Mouse (Mus musculus) testis, adult 2 months (tissue): ENCODE data around the gene Rgs7. TPM values are rescaled to one million over a fixed set of nuclear protein-coding genes. Genes with fewer than 3 reads are reported as not detected.

Experiments used
- H3K27ac ChIP-seq: fragments of 200-500 bp; 2 replicates; pipeline ENCODE4 v1.5.1; 2012; ENCODE audit warnings: low read depth, low read length; ENCODE audit not compliant: control insufficient read depth, insufficient read depth
- H3K27me3 ChIP-seq: fragments of 200-500 bp; 2 replicates; pipeline ENCODE4 v1.6.1; 2012; ENCODE audit warnings: mild to moderate bottlenecking, low read length, moderate library complexity; ENCODE audit not compliant: control insufficient read depth, insufficient read depth
- H3K36me3 ChIP-seq: fragments of 200-500 bp; 2 replicates; pipeline ENCODE4 v1.6.1; 2012; ENCODE audit warnings: mild to moderate bottlenecking, low read length; ENCODE audit not compliant: control insufficient read depth, insufficient read depth
- H3K4me1 ChIP-seq: fragments of 200-500 bp; 2 replicates; pipeline ENCODE4 v1.6.1; 2012; ENCODE audit warnings: low read length; ENCODE audit not compliant: control insufficient read depth, insufficient read depth
- H3K4me3 ChIP-seq: fragments of 200-500 bp; 2 replicates; pipeline ENCODE4 v1.5.1; 2012; ENCODE audit warnings: low read depth, mild to moderate bottlenecking, low read length, moderate library complexity, mixed read lengths; ENCODE audit not compliant: control insufficient read depth
- CTCF ChIP-seq: fragments of 200-500 bp; IDR thresholded peaks from 2 replicates; pipeline ENCODE4 v1.5.1; 2012; ENCODE audit warnings: low read depth, mild to moderate bottlenecking, inconsistent platforms, low read length, moderate library complexity; ENCODE audit not compliant: control insufficient read depth, insufficient read depth, insufficient replicate concordance
- POLR2A ChIP-seq: fragments of 200-500 bp; IDR thresholded peaks from 2 replicates; pipeline ENCODE4 v1.6.1; 2012; ENCODE audit warnings: low read depth, mild to moderate bottlenecking, inconsistent platforms, low read length, moderate library complexity; ENCODE audit not compliant: control insufficient read depth
- polyA plus RNA-seq: library from polyadenylated mRNA; depleted of rRNA; stranded (reverse); fragments of >200 nt; gene quantifications from 2 replicates; pipeline ENCODE4 v1.2.3, GENCODE M21; 2012

The Rgs7 gene
- polyA plus RNA-seq, 1 experiment: 0.15 TPM

- H3K27me3 ChIP-seq: no peaks in the 10 kb centered on the region
These were observed 191.9 kb downstream of the Rgs7 start for GRCm38 (mm10) chr1:175300404-175300803.

GRCm38 (mm10) chr1:175299603-175300397, 192.5 kb downstream of the Rgs7 start:
- H3K4me1 ChIP-seq: no peaks in the 10 kb centered on the region
- TF ChIP-seq CTCF (no peak), POLR2A (no peak)
- no peaks in the 10 kb centered on the region for H3K27me3 ChIP-seq

More at GRCm38 (mm10) chr1:175300404-175300803, 191.9 kb downstream of the Rgs7 start:
- Histone ChIP-seq H3K36me3 (no peaks in the 10 kb centered on the region), H3K4me3 (no peak overlapping the region), H3K27ac (no peak overlapping the region), H3K4me1 (no peaks in the 10 kb centered on the region)
- TF ChIP-seq CTCF (no peak), POLR2A (no peak)

GRCm38 (mm10) chr1:175296906-175297305, 195.4 kb downstream of the Rgs7 start:
- no peak overlapping the region for H3K4me3 ChIP-seq
- no peaks in the 10 kb centered on the region for H3K4me1 ChIP-seq
- TF ChIP-seq CTCF: no peak
- TF ChIP-seq POLR2A: no peak
- no peak overlapping the region for H3K27ac ChIP-seq
- no peaks in the 10 kb centered on the region for H3K36me3 ChIP-seq
- H3K27me3 ChIP-seq: no peaks in the 10 kb centered on the region

More at GRCm38 (mm10) chr1:175299603-175300397, 192.5 kb downstream of the Rgs7 start:
- Histone ChIP-seq H3K36me3 (no peaks in the 10 kb centered on the region), H3K27ac (no peak overlapping the region), H3K4me3 (no peak overlapping the region)

- Histone ChIP-seq H3K27ac (no peak overlapping the region), H3K4me1 (no peaks in the 10 kb centered on the region), H3K36me3 (no peaks in the 10 kb centered on the region), H3K4me3 (no peak overlapping the region), H3K27me3 (no peaks in the 10 kb centered on the region)
- no peak for TF ChIP-seq CTCF
- no peak for TF ChIP-seq POLR2A
These were observed 202.2 kb downstream of the Rgs7 start for GRCm38 (mm10) chr1:175290072-175290471.

- TF ChIP-seq POLR2A (no peak), CTCF (no peak)
- no peak overlapping the region for H3K27ac ChIP-seq
- H3K27me3 ChIP-seq: no peaks in the 10 kb centered on the region
- no peaks in the 10 kb centered on the region for H3K4me1 ChIP-seq
- H3K4me3 ChIP-seq: no peak overlapping the region
- no peaks in the 10 kb centered on the region for H3K36me3 ChIP-seq
These were observed 230.0 kb downstream of the Rgs7 start for GRCm38 (mm10) chr1:175262341-175262740.

- Histone ChIP-seq H3K36me3 (no peaks in the 10 kb centered on the region), H3K27ac (no peak overlapping the region), H3K4me1 (no peaks in the 10 kb centered on the region), H3K4me3 (no peak overlapping the region), H3K27me3 (no peaks in the 10 kb centered on the region)
- TF ChIP-seq POLR2A: no peak
- TF ChIP-seq CTCF: no peak
These were observed 232.9 kb downstream of the Rgs7 start for GRCm38 (mm10) chr1:175259374-175259773.

GRCm38 (mm10) chr1:175255224-175255623, 237.1 kb downstream of the Rgs7 start:
- Histone ChIP-seq H3K4me1 (no peaks in the 10 kb centered on the region), H3K36me3 (no peaks in the 10 kb centered on the region), H3K27me3 (no peaks in the 10 kb centered on the region), H3K27ac (no peak overlapping the region), H3K4me3 (no peak overlapping the region)
- no peak for TF ChIP-seq POLR2A
- no peak for TF ChIP-seq CTCF
